Mouse (Mus musculus): ENCODE measurements around the gene Klk1.

- no peak for TF ChIP-seq CTCF (IDR thresholded peaks at IDR 0.05; ENCODE audit: insufficient read depth, low read length)
- TF ChIP-seq POLR2A (IDR thresholded peaks at IDR 0.05; ENCODE audit: borderline replicate concordance, extremely low read depth, low read depth, low read length): peak; percentile 97
Measured at GRCm38 (mm10) chr7:44246055-44246983, 21.2 kb downstream of the Klk1 start, which contains the start of the genes 1700028J19Rik and 2410002F23Rik.
